Mouse (Mus musculus): ENCODE measurements around the gene Htr6.

GRCm38 (mm10) chr4:139086037-139086436 lies 10.7 kb upstream of the Htr6 start:
- TF ChIP-seq CTCF (IDR thresholded peaks at IDR 0.05; ENCODE audit: extremely low read depth, insufficient read length, insufficient replicate concordance, low read depth, low read length), result peak; percentile 66
- TF ChIP-seq POLR2A (IDR thresholded peaks at IDR 0.05; ENCODE audit: low read depth, low read length), result no peak

Measured in small intestine, adult 2 months (tissue).